Mouse (Mus musculus) CH12.LX (cell line): ENCODE data around the gene 1700037C18Rik. TPM values are rescaled to one million over a fixed set of nuclear protein-coding genes. Genes with fewer than 3 reads are reported as not detected.

Experiments
- DNase-seq: peaks from one replicate; pipeline ENCODE4 v3.0.0-alpha.2; 2013; ENCODE audit errors: extremely low read depth
- H3K27ac ChIP-seq: 2 replicates; pipeline ENCODE4 v1.5.1; 2012; ENCODE audit warnings: low read depth, mild to moderate bottlenecking, control low read depth, moderate library complexity; ENCODE audit not compliant: insufficient read depth
- H3K27me3 ChIP-seq: replicated peaks from 2 replicates; pipeline ENCODE3; 2012; ENCODE audit warnings: inconsistent platforms
- H3K36me3 ChIP-seq, 2 experiments: replicated peaks in 1 of 2; 2 replicates each; pipeline versions ENCODE3 to v1.6.1; 2012; ENCODE audit warnings: inconsistent platforms in 1 of 2, low read length in 1 of 2, mild to moderate bottlenecking in 1 of 2, mixed read lengths in 1 of 2, moderate library complexity in 1 of 2; ENCODE audit not compliant: control insufficient read depth in 1 of 2, insufficient read depth in 1 of 2
- H3K4me1 ChIP-seq, 2 experiments: 2 replicates each; pipeline ENCODE4 v1.6.1; 2012; ENCODE audit warnings: inconsistent platforms in 1 of 2, moderate library complexity in 1 of 2; ENCODE audit not compliant: insufficient read depth in 2 of 2, control insufficient read depth in 1 of 2
- H3K4me2 ChIP-seq: 2 replicates; pipeline ENCODE4 v1.6.1; 2012; ENCODE audit warnings: low read depth, mild to moderate bottlenecking, control low read depth; ENCODE audit not compliant: poor library complexity, insufficient read depth, severe bottlenecking
- H3K4me3 ChIP-seq, 3 experiments: fragments of 150-350 bp in 1 of 3; sonication (generic) in 1 of 3; replicated peaks in 1 of 3; 2 replicates each; pipeline versions ENCODE3 to v1.5.1; 2011 to 2012; ENCODE audit warnings: low read depth in 2 of 3, low read length in 2 of 3, mild to moderate bottlenecking in 2 of 3, moderate library complexity in 2 of 3, control low read depth in 1 of 3, improper control_type of control experiment in 1 of 3, inconsistent platforms in 1 of 3, mixed read lengths in 1 of 3; ENCODE audit not compliant: poor library complexity in 1 of 3
- H3K79me2 ChIP-seq: replicated peaks from 2 replicates; pipeline ENCODE4 v1.6.1; 2012; ENCODE audit warnings: mild to moderate bottlenecking, moderate library complexity; ENCODE audit not compliant: control insufficient read depth, poor library complexity, insufficient read depth, severe bottlenecking; ENCODE audit errors: extremely low read depth
- H3K9ac ChIP-seq: 2 replicates; pipeline ENCODE4 v1.6.1; 2012; ENCODE audit warnings: low read depth, mild to moderate bottlenecking, control low read depth, moderate library complexity; ENCODE audit not compliant: insufficient read depth
- H3K9me3 ChIP-seq: replicated peaks from 2 replicates; pipeline ENCODE3; 2012; ENCODE audit warnings: low read length, inconsistent platforms, mixed read lengths
- BHLHE40 ChIP-seq: IDR thresholded peaks from 2 replicates; pipeline ENCODE4 v1.6.1; 2011; ENCODE audit warnings: mild to moderate bottlenecking, low read depth, low read length, improper control_type of control experiment
- CHD1 ChIP-seq: IDR thresholded peaks from 2 replicates; pipeline ENCODE4 v1.6.1; 2012; ENCODE audit warnings: low read depth, low read length, improper control_type of control experiment, inconsistent platforms
- CTCF ChIP-seq, 2 experiments: IDR thresholded peaks in 1 of 2; conservative IDR thresholded peaks in 1 of 2; 2 replicates each; pipeline ENCODE4 v1.5.1; 2011 to 2012; ENCODE audit warnings: low read depth in 2 of 2, low read length in 2 of 2, improper control_type of control experiment in 1 of 2, inconsistent platforms in 1 of 2, mild to moderate bottlenecking in 1 of 2, moderate library complexity in 1 of 2
- EP300 ChIP-seq: IDR thresholded peaks from 2 replicates; pipeline ENCODE4 v1.6.1; 2011; ENCODE audit warnings: low read length, improper control_type of control experiment
- GABPA ChIP-seq: IDR thresholded peaks from 2 replicates; pipeline ENCODE4 v1.6.1; 2012; ENCODE audit warnings: low read depth, low read length, improper control_type of control experiment, inconsistent platforms; ENCODE audit not compliant: insufficient replicate concordance
- HCFC1 ChIP-seq: IDR thresholded peaks from 2 replicates; pipeline ENCODE4 v1.6.1; 2012; ENCODE audit warnings: low read depth, mild to moderate bottlenecking, inconsistent platforms, low read length, improper control_type of control experiment
- IRF4 ChIP-seq: IDR thresholded peaks from 2 replicates; pipeline ENCODE4 v1.6.1; 2014; ENCODE audit warnings: low read depth, mild to moderate bottlenecking, inconsistent platforms, low read length, improper control_type of control experiment
- KAT2A ChIP-seq: IDR thresholded peaks from 2 replicates; pipeline ENCODE4 v1.6.1; 2012; ENCODE audit warnings: low read length, improper control_type of control experiment, inconsistent platforms; ENCODE audit not compliant: insufficient replicate concordance
- MAFK ChIP-seq: IDR thresholded peaks from 2 replicates; pipeline ENCODE4 v1.6.1; 2011; ENCODE audit warnings: low read length, improper control_type of control experiment; ENCODE audit not compliant: insufficient replicate concordance
- MAX ChIP-seq: IDR thresholded peaks from 2 replicates; pipeline ENCODE4 v1.6.1; 2011; ENCODE audit warnings: low read length, improper control_type of control experiment
- MAZ ChIP-seq: IDR thresholded peaks from 2 replicates; pipeline ENCODE4 v1.6.1; 2012; ENCODE audit warnings: low read depth, mild to moderate bottlenecking, inconsistent platforms, low read length, improper control_type of control experiment, moderate library complexity
- NELFE ChIP-seq: IDR thresholded peaks from 2 replicates; pipeline ENCODE4 v1.6.1; 2011; ENCODE audit warnings: low read depth, low read length, improper control_type of control experiment
- NRF1 ChIP-seq: IDR thresholded peaks from 2 replicates; pipeline ENCODE4 v1.6.1; 2014; ENCODE audit warnings: low read depth, mild to moderate bottlenecking, inconsistent platforms, low read length, improper control_type of control experiment, moderate library complexity
- POLR2A ChIP-seq: IDR thresholded peaks from 2 replicates; pipeline ENCODE4 v1.6.1; 2011; ENCODE audit warnings: low read depth, mild to moderate bottlenecking, improper control_type of control experiment, low read length
- RAD21 ChIP-seq: IDR thresholded peaks from 2 replicates; pipeline ENCODE4 v1.6.1; 2011; ENCODE audit warnings: low read depth, mild to moderate bottlenecking, low read length, improper control_type of control experiment, moderate library complexity
- RCOR1 ChIP-seq: conservative IDR thresholded peaks from 2 replicates; pipeline ENCODE4 v1.6.1; 2012; ENCODE audit warnings: low read depth, mild to moderate bottlenecking, inconsistent platforms, low read length, improper control_type of control experiment
- TCF12 ChIP-seq: IDR thresholded peaks from 2 replicates; pipeline ENCODE4 v1.6.1; 2014; ENCODE audit warnings: low read depth, mild to moderate bottlenecking, inconsistent platforms, low read length, improper control_type of control experiment
- UBTF ChIP-seq: IDR thresholded peaks from 2 replicates; pipeline ENCODE4 v1.6.1; 2012; ENCODE audit warnings: low read depth, mild to moderate bottlenecking, inconsistent platforms, low read length, improper control_type of control experiment, moderate library complexity
- ZKSCAN1 ChIP-seq: IDR thresholded peaks from 2 replicates; pipeline ENCODE4 v1.6.1; 2012; ENCODE audit warnings: low read depth, inconsistent platforms, low read length, improper control_type of control experiment, borderline replicate concordance
- ZMIZ1 ChIP-seq: IDR thresholded peaks from 2 replicates; pipeline ENCODE4 v1.6.1; 2012; ENCODE audit warnings: low read depth, mild to moderate bottlenecking, inconsistent platforms, low read length, improper control_type of control experiment
- dilution Hi-C: fragments of 300-500 bp; cut with MboI; formaldehyde crosslinking; loops from 2 replicates; pipeline ENCODE4 v1.14.3; 2020; ENCODE audit warnings: low sequenced_read_pairs; ENCODE audit not compliant: extremely low pct_unique_long_range_greater_than_20kb, extremely low pct_ligation_motif_present
- in situ Hi-C: fragments of 300-500 bp; cut with MboI; formaldehyde crosslinking; loops from 3 replicates; pipeline ENCODE4 v1.14.3; 2019; ENCODE audit warnings: low sequenced_read_pairs, low pct_ligation_motif_present, low pct_unique_long_range_greater_than_20kb, mixed read lengths
- polyA plus RNA-seq: library from polyadenylated mRNA; unstranded; fragments of >175 nt; gene quantifications from 2 replicates; pipeline ENCODE4 v1.2.1, GENCODE M21; 2012; ENCODE audit warnings: low read depth; ENCODE audit not compliant: insufficient read length
- total RNA-seq, 2 experiments: library from RNA; depleted of rRNA; stranded (reverse); fragments of 300-350 nt in 1 of 2; fragments of >200 nt in 1 of 2; gene quantifications; 2 replicates each; pipeline ENCODE4 v1.2.3; 2012 to 2014

1700037C18Rik gene
- total and polyA plus RNA-seq, 3 experiments = 11.9 to 18.1 (median 14.7) TPM

DNA sequence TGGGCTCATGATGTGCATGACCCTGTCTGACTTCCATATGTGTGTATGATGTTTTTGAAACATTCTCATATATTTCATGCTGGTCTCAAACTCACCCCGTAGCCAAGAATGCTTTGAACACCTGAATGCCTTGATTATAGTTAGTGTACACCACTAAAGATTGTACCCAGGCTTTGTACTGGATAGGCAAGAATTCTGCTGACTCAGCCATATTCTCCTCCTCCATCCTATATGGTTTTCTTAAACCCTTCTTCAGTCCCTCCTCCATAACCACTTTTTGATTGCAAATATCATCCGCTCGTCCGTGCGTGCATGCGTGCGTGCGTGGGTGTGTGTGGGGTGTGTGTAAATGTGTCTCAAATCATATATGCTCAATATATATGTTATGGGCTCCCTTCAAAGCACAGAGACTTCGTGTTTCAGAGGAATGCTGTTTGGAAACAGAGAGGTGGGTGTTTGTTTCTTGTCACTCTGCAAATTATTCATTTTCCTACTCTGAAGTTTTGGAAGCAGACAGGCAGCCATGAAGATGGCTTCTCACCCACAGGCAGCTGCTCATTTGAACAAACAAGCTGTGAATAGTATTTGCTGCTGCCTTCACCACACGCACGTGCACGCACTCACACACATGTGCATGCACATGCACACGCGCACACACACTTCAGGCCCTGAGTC lies 16.7 kb downstream of the 1700037C18Rik start:
- no peak for DNase-seq
- Histone ChIP-seq H3K27me3 (no peaks in the 10 kb centered on the region), H3K4me2 (no peak overlapping the region), H3K9me3 (no peaks in the 10 kb centered on the region), H3K79me2 (peaks cover 39% of the 10 kb centered on the region)
- no peak for TF ChIP-seq CHD1
- TF ChIP-seq MAFK = peak; percentile 98
- TF ChIP-seq, all 38 proteins: peak for 1
- Histone ChIP-seq H3K36me3 (peaks cover 14 to 59% of the 10 kb centered on the region in 2 experiments), H3K9ac (no peak overlapping the region), H3K4me1 (peaks cover 9 to 40% of the 10 kb centered on the region in 2 experiments), H3K4me3 (no peak overlapping the region), H3K27ac (no peak overlapping the region)
- dilution Hi-C loops (no loop called here), in situ Hi-C loops (no loop called here)

DNA sequence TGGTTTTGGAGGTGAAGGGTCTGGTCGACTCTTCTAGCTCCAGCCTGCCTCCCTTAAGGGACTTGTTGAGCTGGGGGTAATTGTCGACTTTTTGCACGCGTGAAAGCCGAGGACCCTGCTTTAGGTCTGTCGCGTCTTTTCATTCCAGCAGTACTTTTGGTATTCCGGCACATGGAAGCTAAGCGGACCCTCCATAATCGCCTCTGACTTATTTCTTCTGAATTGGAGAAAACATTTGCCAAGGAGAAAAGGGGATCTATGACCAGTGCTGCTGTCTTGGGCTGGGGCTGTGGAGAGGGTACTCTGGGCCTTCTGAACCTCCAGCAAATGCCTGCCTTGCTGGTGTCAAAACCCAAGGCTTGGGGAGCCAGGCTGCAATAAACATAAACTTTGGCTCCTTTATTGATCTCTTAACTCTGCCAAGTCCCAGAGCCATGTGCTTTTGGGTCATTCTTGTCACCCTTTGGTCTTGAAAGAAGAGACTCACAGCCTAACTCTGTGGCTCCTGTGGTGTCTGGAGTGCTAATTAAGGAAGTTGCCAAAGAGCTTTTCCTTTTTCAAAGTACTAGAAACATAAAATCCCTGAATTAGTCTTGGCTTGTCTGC lies 23.3 kb downstream of the 1700037C18Rik start:
- peak overlapping the region; percentile 81 to 91 (median 87) for H3K4me3 ChIP-seq
- peak; percentile 16 for DNase-seq
- in situ Hi-C loops (no loop called here), dilution Hi-C loops (no loop called here)
- peak overlapping the region; percentile 77 for H3K4me2 ChIP-seq
- H3K4me1 ChIP-seq = peaks cover 5 to 41% of the 10 kb centered on the region in 2 experiments
- TF ChIP-seq MAZ (no peak), ZMIZ1 (no peak), BHLHE40 (no peak), POLR2A (no peak), RCOR1 (no peak), NELFE (0 out of 2 replicates have a peak, but pooled peaks have one; percentile 12)
- H3K36me3 ChIP-seq = peaks cover 0 to 37% of the 10 kb centered on the region in 2 experiments
- peaks cover 36% of the 10 kb centered on the region for H3K79me2 ChIP-seq
- H3K27me3 ChIP-seq = no peaks in the 10 kb centered on the region
- H3K9ac ChIP-seq = peak overlapping the region; percentile 84
- no peaks in the 10 kb centered on the region for H3K9me3 ChIP-seq
- no peak overlapping the region for H3K27ac ChIP-seq

DNA sequence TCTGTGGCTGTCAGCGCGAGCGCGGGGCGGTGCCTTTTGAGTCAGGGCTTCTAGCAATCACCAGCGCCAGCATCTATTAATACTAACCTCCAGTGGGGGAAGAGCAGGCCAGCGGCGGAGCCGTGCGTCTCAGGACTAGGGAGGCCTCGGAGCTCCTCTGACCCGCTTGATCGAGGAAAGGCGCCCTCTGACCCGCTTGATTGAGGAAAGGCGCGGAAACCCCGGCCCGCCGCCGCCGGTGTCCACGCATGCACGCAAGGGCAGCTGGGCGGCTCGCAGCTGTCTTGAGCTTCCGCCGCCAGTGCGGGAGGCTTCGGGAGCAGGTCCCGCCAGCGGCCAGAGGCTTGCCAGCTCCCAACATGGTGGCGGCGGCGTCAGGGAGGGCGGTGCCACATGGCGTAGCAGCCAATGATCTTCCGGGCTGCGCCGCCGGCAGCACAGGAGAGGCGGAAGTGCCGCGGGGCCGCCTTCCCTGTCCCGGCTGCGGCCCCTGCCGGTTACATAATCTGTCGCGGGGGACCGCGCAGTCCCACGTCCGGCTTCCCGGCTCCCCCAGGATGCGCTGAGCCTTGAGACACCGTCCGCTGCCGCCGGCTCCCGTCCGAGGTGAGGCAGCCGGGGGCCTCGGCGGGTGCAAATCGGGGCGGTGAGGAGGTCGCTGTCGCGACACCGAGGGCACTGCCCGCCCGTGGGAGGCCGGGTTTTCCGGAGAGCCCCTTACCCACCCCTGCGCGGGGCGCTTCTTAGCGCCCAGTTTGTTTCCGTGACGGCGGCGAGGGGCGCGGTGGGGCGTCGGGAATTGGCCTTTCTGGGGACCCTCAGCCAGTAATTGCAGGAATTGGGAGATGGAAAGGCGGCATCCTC lies 24.1 kb downstream of the 1700037C18Rik start, which contains the start of the genes Zfp597 and Gm20695:
TSS of gene Zfp597 (minus strand) at position 361 of the 864 bp plus-strand sequence.
TSS of gene Gm20695 (plus strand) at position 448 of the 864 bp plus-strand sequence.
- peak; percentile 94 for DNase-seq
- Histone ChIP-seq H3K79me2 (peaks cover 36% of the 10 kb centered on the region), H3K9ac (peak within 1 kb of the TSS; percentile 84), H3K4me1 (peaks cover 5 to 41% of the 10 kb centered on the region in 2 experiments), H3K9me3 (no peaks in the 10 kb centered on the region), H3K4me3 (peak within 1 kb of the TSS; percentile 81 to 91 (median 87)), H3K36me3 (peaks cover 3 to 39% of the 10 kb centered on the region in 2 experiments), H3K4me2 (peak within 1 kb of the TSS; percentile 77), H3K27me3 (no peaks in the 10 kb centered on the region), H3K27ac (peak within 1 kb of the TSS; percentile 2; the same call in 1 of the 2 replicates)
- dilution Hi-C loops = no loop called here
- in situ Hi-C loops = loop anchor here (5.0 kb wide), 1 partner anchor 37 kb away; the partner anchor contains the start of gene Zfp174
- TF ChIP-seq ZKSCAN1 (no peak), EP300 (no peak), TCF12 (peak; percentile 75), MAX (peak; percentile 86), RCOR1 (no peak; the same call in 1 of the 2 replicates), GABPA (peak; percentile 74; the same call in 1 of the 2 replicates), HCFC1 (peak; percentile 96), UBTF (peak; percentile 53; the same call in 1 of the 2 replicates), BHLHE40 (peak; percentile 42), IRF4 (peak; percentile 67; the same call in 1 of the 2 replicates), KAT2A (peak; percentile 98), CTCF (conservative IDR thresholded peaks at IDR 0.05 in 1 of 2, IDR thresholded peaks at IDR 0.05 in 1 of 2; ENCODE audit: low read depth in 2 of 2, low read length in 2 of 2) (peak in 1 of 2 experiments; percentile 31; a peak in 2 of 4 replicates), POLR2A (peak; percentile 80), MAZ (peak; percentile 30; the same call in 1 of the 2 replicates), RAD21 (no peak; the same call in 1 of the 2 replicates), NRF1 (peak; percentile 80)
